Mouse (Mus musculus): ENCODE data around the gene Cldn8.

The Cldn8 gene

GRCm38 (mm10) chr16:88563045-88563913, at the start of gene Cldn8:
TSS of gene Cldn8 (minus strand) at chr16:88563183.
- DNase-seq, result peak; percentile 78

- no peak for DNase-seq
Measured at GRCm38 (mm10) chr16:88612712-88613111, 49.7 kb upstream of the Cldn8 start.

- DNase-seq, result peak; percentile 25
Measured at GRCm38 (mm10) chr16:88611922-88612321, 48.9 kb upstream of the Cldn8 start, which contains the start of gene Krtap24-1. TSS of gene Krtap24-1 (minus strand) at chr16:88612279.

GRCm38 (mm10) chr16:88604570-88604969, 41.6 kb upstream of the Cldn8 start:
- no peak for DNase-seq

- no peak for DNase-seq
Measured at GRCm38 (mm10) chr16:88602464-88602863, 39.5 kb upstream of the Cldn8 start.

GRCm38 (mm10) chr16:88600303-88600702, 37.3 kb upstream of the Cldn8 start:
- DNase-seq, result no peak

- DNase-seq, result no peak
Measured at GRCm38 (mm10) chr16:88599504-88600237, 36.7 kb upstream of the Cldn8 start.

- peak; percentile 12 for DNase-seq
Measured at GRCm38 (mm10) chr16:88592758-88593157, 29.8 kb upstream of the Cldn8 start.

GRCm38 (mm10) chr16:88583338-88583737, 20.4 kb upstream of the Cldn8 start:
- no peak for DNase-seq

GRCm38 (mm10) chr16:88575885-88576679, 13.1 kb upstream of the Cldn8 start:
- DNase-seq, result no peak

GRCm38 (mm10) chr16:88572904-88573404, 10.0 kb upstream of the Cldn8 start:
- DNase-seq, result peak; percentile 20

- DNase-seq, result peak; percentile 4
Measured at GRCm38 (mm10) chr16:88570136-88570535, 7.2 kb upstream of the Cldn8 start.

GRCm38 (mm10) chr16:88569732-88570131, 6.7 kb upstream of the Cldn8 start:
- no peak for DNase-seq

- no peak for DNase-seq
Measured at GRCm38 (mm10) chr16:88569096-88569495, 6.1 kb upstream of the Cldn8 start.

GRCm38 (mm10) chr16:88561617-88562164, 1.3 kb downstream of the Cldn8 start:
- no peak for DNase-seq

- peak; percentile 57 for DNase-seq
Measured at GRCm38 (mm10) chr16:88542488-88542887, 20.5 kb downstream of the Cldn8 start.

- DNase-seq, result peak; percentile 16
Measured at GRCm38 (mm10) chr16:88539841-88540487, 23.0 kb downstream of the Cldn8 start.

- no peak for DNase-seq
Measured at GRCm38 (mm10) chr16:88511348-88511747, 51.6 kb downstream of the Cldn8 start.
